Mouse (Mus musculus) brain, embryonic 18.5 days (tissue): ENCODE results near the gene Myom1.

ENCODE experiments used
- DNase-seq: peaks from one replicate; pipeline ENCODE4 v3.0.0-alpha.2; 2012; ENCODE audit warnings: low read depth, low spot score

The Myom1 gene

DNA sequence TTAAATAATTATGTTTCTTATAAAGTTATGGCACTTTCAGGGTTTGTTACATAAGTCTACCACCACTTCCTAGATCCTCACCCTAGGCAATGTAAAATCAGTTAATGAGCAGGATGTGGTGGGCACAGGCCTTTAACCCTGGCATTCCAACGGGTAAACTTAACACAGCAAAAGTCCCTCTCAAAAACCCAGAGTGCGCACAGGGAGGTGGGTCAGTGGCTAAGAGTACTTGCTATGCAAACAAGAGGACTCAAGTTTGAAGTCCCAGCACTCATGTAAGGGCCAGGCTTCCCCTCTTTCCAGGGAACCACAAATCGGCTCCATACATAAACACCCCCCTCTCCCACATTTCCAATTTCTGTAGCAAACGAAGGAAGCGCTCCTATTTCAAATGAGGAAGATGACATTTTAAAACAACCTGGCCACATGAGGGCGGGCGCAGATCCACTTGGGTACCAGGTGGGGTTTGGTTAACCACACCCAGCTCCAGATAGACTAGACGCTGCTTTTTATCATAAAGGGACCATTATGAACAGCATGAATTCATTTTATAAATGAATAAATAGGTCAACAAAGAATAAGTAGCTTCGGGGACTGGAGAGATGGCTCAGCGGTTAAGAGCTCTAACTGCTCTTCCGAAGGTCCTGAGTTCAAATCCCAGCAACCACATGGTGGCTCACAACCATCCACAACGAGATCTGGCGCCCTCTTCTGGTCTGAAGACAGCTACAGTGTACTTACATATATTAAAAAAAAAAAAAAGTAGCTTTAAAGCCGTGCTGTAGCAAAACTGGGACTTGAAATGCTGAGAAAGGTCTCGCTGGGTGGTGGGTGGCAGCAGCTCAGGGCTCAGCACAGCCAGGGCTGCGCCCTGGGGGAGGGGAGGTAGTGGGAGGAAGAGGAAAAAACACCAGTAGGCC lies 10.5 kb upstream of the Myom1 start:
- DNase-seq, result no peak

DNA sequence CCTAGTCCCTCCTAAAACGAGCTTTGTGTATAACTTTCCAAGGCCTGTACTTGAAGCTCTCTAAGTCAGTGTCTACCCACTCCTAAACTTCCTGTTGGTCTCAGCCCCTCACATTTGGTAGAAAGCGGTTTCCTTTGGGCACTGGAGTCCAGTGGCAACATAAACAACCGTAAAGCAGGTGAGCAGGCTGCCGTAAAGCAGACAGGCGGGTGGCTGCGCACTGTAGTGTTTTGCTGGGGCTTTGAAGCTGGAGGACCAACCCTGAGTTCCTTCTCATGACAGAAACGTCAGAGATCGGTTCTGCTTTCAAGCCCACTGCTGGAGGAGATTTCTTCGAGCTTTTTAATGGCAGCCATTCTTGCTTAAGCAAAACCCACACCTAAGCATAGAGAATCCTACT lies 9.8 kb upstream of the Myom1 start:
- DNase-seq, result no peak

DNA sequence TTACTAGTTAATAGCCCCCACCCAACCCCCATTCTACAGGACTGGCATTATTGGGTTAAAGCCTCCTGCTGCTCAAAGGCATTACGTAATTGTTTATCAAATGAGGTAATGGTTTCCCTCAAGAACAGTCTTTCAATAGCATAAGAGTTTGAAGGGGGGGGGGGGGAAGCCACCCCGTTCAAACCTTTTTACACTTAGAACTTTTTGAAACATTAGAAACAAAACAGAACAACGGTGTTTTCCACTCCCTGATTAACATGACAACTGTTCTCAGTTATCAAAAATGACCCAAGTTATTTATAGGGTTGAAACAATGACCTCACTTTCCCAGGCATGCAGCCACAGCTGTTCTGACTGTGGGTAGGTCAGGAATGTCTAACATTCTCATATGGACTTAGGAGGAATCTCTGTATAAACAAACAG lies 9.0 kb upstream of the Myom1 start:
- no peak for DNase-seq

DNA sequence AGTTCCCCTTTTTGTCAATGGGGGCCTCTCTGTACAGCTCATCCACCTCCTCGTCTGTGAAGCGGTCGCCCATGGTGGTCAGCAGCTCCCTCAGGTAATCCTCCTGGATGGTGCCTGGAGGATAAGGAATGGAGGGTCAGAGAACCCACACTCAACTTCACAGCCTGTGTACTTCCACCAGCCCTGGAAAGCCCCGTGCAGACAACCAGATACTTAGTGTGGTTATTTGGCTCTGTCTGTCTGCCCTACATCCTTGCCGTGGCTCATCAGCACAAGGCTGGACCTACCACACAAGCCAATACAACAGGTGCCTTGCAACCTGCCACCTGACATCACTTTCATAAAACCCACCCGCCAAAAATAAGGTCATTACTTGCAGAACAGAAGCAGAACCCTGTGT lies 7.8 kb upstream of the Myom1 start:
- no peak for DNase-seq

DNA sequence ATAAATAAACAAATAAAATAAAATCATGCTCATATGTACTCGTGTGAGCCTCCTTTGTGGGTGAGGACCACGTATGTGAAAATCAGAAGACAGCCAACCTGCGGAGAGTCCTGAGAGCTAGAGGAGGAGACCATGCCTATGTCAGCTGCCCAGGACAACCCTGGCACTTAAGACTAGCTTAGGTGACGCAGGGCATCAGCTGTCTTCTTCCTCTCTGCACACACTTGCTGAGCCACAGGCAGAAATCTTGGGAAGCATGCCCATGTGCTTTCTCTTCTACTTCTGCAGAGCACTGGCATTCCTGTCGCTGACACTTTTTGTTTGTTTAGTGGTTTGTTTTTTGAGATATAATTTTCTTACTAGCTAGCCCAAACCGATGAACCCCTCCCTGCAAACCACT lies 6.9 kb upstream of the Myom1 start:
- DNase-seq, result no peak

DNA sequence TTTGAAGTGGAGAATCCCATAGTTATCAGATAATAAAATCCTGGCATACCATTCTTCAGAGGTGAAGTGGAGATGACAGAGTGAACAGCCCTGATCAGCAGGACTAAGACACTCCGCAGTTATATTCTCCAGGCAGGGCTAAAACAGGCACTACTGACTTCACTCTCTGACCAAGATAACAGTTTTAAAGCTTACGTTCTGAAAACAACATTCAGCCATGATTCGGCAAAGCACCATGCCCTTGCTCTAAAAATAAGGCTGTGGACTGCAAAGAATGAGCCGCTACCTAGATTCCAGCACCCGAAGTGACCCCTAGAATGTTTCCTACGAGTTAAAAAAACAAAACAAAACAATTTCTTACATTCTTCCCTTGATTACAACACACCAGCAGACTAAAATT lies 4.6 kb upstream of the Myom1 start:
- DNase-seq, result no peak

DNA sequence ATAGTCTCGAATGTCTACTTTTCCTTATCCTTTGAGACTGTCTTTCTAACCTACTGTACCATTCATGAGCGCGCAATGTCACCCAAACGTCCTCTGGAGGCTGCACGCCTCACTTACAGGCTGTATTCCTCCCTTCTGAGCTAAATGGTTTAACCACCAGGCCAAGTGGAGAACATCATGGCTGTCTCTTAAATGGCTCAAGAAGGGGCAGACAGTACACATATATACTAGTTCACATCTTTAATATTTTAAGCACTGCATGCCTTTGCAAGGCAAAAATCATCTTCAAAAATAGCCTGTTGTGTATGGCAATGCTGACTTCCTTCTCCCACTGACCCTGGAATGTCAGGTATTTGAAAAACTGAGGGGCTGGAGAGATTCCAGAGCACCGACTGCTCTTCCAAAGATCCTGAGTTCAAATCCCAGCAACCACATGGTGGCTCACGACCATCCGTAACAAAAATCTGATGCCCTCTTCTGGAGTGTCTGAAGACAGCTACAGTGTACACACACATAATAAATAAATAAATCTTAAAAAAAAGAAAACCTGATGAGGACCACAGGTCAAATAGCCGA lies 3.9 kb upstream of the Myom1 start:
- no peak for DNase-seq

- DNase-seq, result no peak
These were observed 3.2 kb upstream of the Myom1 start for GRCm38 (mm10) chr17:70999187-70999586.

- DNase-seq, result no peak
These were observed 2.2 kb upstream of the Myom1 start for GRCm38 (mm10) chr17:71000255-71000654.

DNA sequence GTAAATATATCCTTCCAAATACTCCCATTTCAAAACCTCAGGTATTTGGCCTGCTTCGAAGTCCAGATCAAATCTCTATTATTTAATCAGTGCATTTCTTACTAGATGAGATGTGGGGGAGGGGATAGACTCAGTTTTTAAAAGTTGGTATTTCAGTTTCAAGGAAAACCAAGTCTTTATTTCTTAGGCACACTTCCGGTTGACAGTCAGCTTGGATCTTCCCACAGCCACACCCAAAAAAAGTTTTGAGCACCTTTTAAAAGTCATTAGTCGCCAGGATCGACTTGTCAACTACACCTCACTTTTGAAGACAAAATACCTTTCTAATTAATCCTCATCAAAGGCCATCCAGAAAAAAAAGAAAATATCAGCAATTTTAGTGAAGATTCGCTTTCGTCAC lies 1.4 kb upstream of the Myom1 start:
- DNase-seq, result no peak

- DNase-seq, result no peak
These were observed 743 bp upstream of the Myom1 start for GRCm38 (mm10) chr17:71001699-71002080.

- no peak for DNase-seq
These were observed 286 bp downstream of the Myom1 start, which contains the start of gene Myl12a for GRCm38 (mm10) chr17:71002744-71003094. Gene Myl12a (minus strand): TSS chr17:71002878.

GRCm38 (mm10) chr17:71003112-71003511 lies 679 bp downstream of the Myom1 start:
- DNase-seq, result no peak

- no peak for DNase-seq
These were observed 1.3 kb downstream of the Myom1 start for GRCm38 (mm10) chr17:71003721-71004120.

GRCm38 (mm10) chr17:71004186-71004960 lies 1.9 kb downstream of the Myom1 start:
- no peak for DNase-seq

DNA sequence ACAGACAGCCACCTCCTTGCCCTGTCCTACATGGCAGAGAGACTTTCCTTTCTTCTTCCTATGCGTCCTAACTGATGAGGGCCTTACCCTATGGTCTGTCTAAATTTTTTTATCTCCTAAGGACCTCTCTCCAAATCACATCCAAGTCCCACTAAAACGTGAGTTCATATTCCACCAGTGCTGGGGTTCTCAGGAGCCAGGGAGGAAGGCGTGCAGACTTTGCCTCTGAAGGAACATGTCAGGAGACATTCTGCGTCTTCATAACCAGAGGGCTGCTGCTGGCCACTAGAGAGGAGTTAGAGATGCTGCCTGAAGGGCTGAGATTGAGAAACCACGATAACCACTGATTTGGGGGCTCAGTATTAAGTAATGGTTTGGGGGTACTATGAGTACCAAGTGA lies 4.5 kb downstream of the Myom1 start:
- DNase-seq, result no peak

- no peak for DNase-seq
These were observed 6.2 kb downstream of the Myom1 start for GRCm38 (mm10) chr17:71008676-71009075.

GRCm38 (mm10) chr17:71009751-71010150 lies 7.3 kb downstream of the Myom1 start:
- DNase-seq, result no peak

DNA sequence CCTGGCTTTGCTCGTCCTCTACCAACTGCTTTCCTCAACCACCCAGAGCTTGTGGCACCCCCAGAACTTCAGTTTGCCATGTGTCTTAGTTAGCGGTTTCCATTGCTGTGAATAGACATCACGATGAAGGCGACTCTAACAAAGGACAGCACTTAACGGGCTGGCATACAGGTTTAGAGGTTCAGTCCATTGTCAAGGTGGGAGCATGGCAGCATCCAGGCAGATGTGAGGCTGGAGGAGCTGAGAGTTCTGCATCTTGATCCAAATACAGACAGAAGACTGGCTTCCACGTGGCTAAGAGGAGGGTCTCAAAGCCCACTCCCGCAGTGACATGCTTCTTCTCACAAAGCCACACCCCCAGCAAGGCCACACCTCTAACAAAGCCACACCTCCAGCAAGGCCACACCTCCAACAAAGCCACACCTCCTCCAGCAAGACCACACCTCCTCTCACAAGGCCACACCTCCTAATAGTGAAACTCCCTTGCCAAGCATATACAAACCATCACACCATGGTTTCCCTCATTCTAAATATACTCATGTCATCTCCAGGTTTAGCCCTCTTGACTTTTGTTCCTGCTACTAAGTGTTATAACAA lies 8.3 kb downstream of the Myom1 start:
- DNase-seq, result no peak

DNA sequence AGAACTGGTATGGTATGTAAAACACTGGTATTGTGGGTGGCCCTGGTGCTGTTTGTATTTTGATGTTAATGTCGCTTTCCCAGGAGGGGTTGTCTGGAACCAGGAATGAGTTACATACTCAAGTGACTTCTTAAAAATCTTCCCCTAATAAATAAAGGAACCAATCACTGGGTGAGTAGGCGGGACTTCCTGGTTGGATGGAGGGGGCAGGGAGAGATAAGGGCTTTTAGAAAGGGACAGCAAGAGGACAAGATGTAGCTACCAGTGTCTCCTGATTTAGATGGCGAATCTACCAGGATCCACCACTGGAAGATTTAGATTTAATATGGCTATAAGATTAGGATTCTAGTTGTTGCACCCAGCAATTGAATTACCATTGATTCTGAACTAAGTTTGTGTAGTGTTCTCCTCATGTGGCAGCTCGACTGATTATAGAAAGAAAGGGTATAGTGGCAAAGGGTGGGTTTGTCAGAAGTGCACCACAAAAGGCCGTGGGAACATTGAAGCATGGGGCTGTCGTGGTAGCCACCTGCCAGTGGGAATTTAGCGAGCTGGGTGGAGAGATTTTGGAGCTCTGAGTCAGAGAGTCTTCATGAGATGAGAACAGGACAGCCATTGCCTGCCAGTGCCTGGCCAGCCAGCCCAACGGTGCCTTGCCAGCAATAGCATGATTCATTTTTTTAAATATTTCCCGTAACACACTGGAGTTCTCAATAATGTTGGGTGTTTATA lies 9.7 kb downstream of the Myom1 start:
- no peak for DNase-seq

- no peak for DNase-seq
These were observed 10.7 kb downstream of the Myom1 start for GRCm38 (mm10) chr17:71013105-71013504.
